Mouse (Mus musculus) testis, adult 2 months (tissue): ENCODE results near the gene Olfr315. TPM values are rescaled to one million over a fixed set of nuclear protein-coding genes. Genes with fewer than 3 reads are reported as not detected.
A peak's percentile ranks its signal among the peaks of the same experiment; 100 is the strongest.
"Not testable (repeated sequence)": the region's sequence is repeated elsewhere in the genome, so short reads cannot be mapped to it uniquely, and the experiment has no call there.

Experiments
- H3K27ac ChIP-seq: fragments of 200-500 bp; 2 replicates; pipeline ENCODE4 v1.5.1; 2012; ENCODE audit warnings: low read depth, low read length; ENCODE audit not compliant: control insufficient read depth, insufficient read depth
- H3K27me3 ChIP-seq: fragments of 200-500 bp; 2 replicates; pipeline ENCODE4 v1.6.1; 2012; ENCODE audit warnings: mild to moderate bottlenecking, low read length, moderate library complexity; ENCODE audit not compliant: control insufficient read depth, insufficient read depth
- H3K36me3 ChIP-seq: fragments of 200-500 bp; 2 replicates; pipeline ENCODE4 v1.6.1; 2012; ENCODE audit warnings: mild to moderate bottlenecking, low read length; ENCODE audit not compliant: control insufficient read depth, insufficient read depth
- H3K4me1 ChIP-seq: fragments of 200-500 bp; 2 replicates; pipeline ENCODE4 v1.6.1; 2012; ENCODE audit warnings: low read length; ENCODE audit not compliant: control insufficient read depth, insufficient read depth
- H3K4me3 ChIP-seq: fragments of 200-500 bp; 2 replicates; pipeline ENCODE4 v1.5.1; 2012; ENCODE audit warnings: low read depth, mild to moderate bottlenecking, low read length, moderate library complexity, mixed read lengths; ENCODE audit not compliant: control insufficient read depth
- CTCF ChIP-seq: fragments of 200-500 bp; IDR thresholded peaks from 2 replicates; pipeline ENCODE4 v1.5.1; 2012; ENCODE audit warnings: low read depth, mild to moderate bottlenecking, inconsistent platforms, low read length, moderate library complexity; ENCODE audit not compliant: control insufficient read depth, insufficient read depth, insufficient replicate concordance
- POLR2A ChIP-seq: fragments of 200-500 bp; IDR thresholded peaks from 2 replicates; pipeline ENCODE4 v1.6.1; 2012; ENCODE audit warnings: low read depth, mild to moderate bottlenecking, inconsistent platforms, low read length, moderate library complexity; ENCODE audit not compliant: control insufficient read depth
- polyA plus RNA-seq: library from polyadenylated mRNA; depleted of rRNA; stranded (reverse); fragments of >200 nt; gene quantifications from 2 replicates; pipeline ENCODE4 v1.2.3, GENCODE M21; 2012

Gene Olfr315
- polyA plus RNA-seq, 1 experiment, result not detected

- Histone ChIP-seq H3K4me3 (peak overlapping the region; percentile 5; the same call in 1 of the 2 replicates), H3K4me1 (peaks cover 7% of the 10 kb centered on the region), H3K27me3 (no peaks in the 10 kb centered on the region), H3K36me3 (no peaks in the 10 kb centered on the region), H3K27ac (no peak overlapping the region)
- no peak for TF ChIP-seq POLR2A
- no peak for TF ChIP-seq CTCF
Observed at GRCm38 (mm10) chr11:58799747-58800146, 26.8 kb downstream of the Olfr315 start.

DNA sequence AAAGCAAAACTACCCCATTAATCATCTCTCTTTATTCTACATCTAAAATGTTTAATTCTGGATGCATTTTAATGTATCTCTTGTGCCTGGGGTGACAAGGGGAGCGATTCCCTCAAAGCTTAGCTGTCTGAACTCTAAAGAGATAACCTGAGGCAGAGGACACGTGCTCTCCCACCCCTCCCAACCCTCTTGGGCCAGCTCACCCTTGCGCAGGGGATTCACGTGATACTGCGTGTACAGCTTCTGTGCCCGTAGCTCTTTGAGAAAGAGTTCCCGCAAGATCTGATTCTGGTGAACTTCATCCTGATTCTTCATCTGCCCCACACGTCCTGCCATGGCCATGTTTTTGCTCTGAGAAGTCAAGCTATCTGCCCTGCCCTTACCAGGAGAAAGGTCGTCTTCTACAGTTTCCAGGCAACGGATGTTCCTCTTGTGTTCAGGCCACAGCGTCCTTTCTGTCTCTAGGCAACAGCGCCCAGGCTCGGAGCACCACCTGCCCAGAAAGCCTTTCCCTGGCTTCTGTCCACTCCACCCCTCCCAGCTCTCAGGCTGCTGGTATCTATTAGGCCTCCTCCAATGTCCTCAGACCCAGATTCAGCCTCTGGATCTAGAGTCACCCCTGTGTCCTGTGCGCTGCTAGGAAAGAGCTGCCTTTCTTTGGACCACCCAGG, 28.7 kb downstream of the Olfr315 start, which contains the start of gene Fam183b:
Fam183b (minus strand) TSS at position 403 of the 671 bp plus-strand sequence.
- TF ChIP-seq CTCF (no peak), POLR2A (peak; percentile 85)
- peaks cover 7% of the 10 kb centered on the region for H3K4me1 ChIP-seq
- no peaks in the 10 kb centered on the region for H3K36me3 ChIP-seq
- H3K27me3 ChIP-seq, result no peaks in the 10 kb centered on the region
- H3K4me3 ChIP-seq, result peak within 1 kb of the TSS; percentile 85
- H3K27ac ChIP-seq, result no peak within 1 kb of the TSS

- 0 out of 2 replicates have a peak overlapping the region, but pooled peaks have one; percentile 27 for H3K4me3 ChIP-seq
- TF ChIP-seq CTCF (no peak), POLR2A (no peak)
- H3K27ac ChIP-seq, result no peak overlapping the region
- H3K27me3 ChIP-seq, result no peaks in the 10 kb centered on the region
- H3K36me3 ChIP-seq, result no peaks in the 10 kb centered on the region
- H3K4me1 ChIP-seq, result peaks cover 7% of the 10 kb centered on the region
Observed at GRCm38 (mm10) chr11:58803871-58804270, 30.9 kb downstream of the Olfr315 start.

DNA sequence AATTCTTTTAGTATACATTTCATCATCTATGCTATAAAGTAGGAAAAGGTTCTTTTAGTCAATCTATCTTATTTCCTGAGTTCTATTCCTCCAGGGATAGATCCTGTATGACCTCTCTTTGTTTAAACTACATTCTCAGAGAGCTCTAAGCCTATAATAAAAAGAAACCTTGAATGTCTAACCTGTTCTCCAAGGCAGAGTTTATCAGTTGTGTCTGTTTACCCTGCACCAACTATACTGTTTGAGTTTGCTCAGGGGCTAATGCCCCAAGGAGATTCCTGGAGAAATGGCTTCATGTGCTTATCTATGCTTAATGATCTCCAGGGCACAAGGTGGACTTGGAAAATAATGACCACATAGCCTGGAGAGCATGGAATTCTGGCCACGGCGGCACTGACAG, 31.4 kb downstream of the Olfr315 start:
- H3K36me3 ChIP-seq, result no peaks in the 10 kb centered on the region
- H3K27ac ChIP-seq, result no peak overlapping the region
- peaks cover 7% of the 10 kb centered on the region for H3K4me1 ChIP-seq
- TF ChIP-seq POLR2A, result no peak
- no peak for TF ChIP-seq CTCF
- H3K4me3 ChIP-seq, result no peak overlapping the region
- no peaks in the 10 kb centered on the region for H3K27me3 ChIP-seq

GRCm38 (mm10) chr11:58812001-58812400, 39.0 kb downstream of the Olfr315 start:
- no peak overlapping the region for H3K27ac ChIP-seq
- no peak overlapping the region for H3K4me3 ChIP-seq
- no peaks in the 10 kb centered on the region for H3K36me3 ChIP-seq
- no peaks in the 10 kb centered on the region for H3K27me3 ChIP-seq
- no peaks in the 10 kb centered on the region for H3K4me1 ChIP-seq
- TF ChIP-seq POLR2A (no peak), CTCF (peak; percentile 82; the same call in 1 of the 2 replicates)

DNA sequence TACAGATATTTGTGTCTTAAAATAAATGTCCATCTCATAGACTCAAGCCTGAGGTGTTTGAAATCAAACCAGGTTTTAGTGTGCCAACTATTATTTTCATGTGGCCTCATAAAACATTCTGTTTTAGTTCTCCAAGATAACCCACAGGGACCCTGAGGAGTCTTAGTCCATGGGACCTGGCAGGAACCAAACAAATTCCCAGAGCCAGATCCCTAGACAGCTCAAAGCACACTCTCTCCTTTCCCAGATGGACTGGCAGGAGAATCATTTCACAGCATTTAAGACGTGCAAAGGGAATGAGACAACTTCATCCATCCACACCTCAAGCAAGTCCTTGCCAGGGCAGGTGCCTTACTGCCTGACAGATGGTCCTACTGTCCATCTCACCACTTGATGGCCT, 41.7 kb downstream of the Olfr315 start, which contains the start of gene Olfr313:
Olfr313 (plus strand) TSS at position 301 of the 400 bp plus-strand sequence.
- not testable (repeated sequence) for H3K4me3 ChIP-seq, H3K27ac ChIP-seq, H3K27me3 ChIP-seq, H3K4me1 ChIP-seq, H3K36me3 ChIP-seq

DNA sequence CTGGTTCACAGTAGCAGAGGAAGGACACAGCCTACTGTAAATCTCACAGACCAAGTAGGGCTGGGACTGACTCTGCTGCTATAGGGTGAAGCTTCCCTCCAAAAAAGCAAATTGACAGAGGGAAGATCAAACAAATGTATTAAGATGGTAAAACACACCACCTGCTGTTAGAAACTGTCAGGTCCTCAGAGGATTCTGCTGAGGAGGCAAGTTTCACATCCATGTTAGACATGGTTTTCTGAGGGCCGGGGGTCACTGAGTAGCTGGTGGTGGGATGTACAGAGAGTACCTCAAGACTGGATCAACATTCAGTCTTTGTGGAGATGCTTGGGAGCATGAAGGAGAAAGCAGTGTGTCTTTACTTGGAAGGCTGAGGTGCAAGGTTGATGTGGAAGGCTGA, 42.7 kb downstream of the Olfr315 start:
- TF ChIP-seq CTCF (no peak), POLR2A (no peak)
- H3K27me3 ChIP-seq, result no peaks in the 10 kb centered on the region
- no peaks in the 10 kb centered on the region for H3K4me1 ChIP-seq
- H3K4me3 ChIP-seq, result no peak overlapping the region
- H3K27ac ChIP-seq, result no peak overlapping the region
- H3K36me3 ChIP-seq, result no peaks in the 10 kb centered on the region

DNA sequence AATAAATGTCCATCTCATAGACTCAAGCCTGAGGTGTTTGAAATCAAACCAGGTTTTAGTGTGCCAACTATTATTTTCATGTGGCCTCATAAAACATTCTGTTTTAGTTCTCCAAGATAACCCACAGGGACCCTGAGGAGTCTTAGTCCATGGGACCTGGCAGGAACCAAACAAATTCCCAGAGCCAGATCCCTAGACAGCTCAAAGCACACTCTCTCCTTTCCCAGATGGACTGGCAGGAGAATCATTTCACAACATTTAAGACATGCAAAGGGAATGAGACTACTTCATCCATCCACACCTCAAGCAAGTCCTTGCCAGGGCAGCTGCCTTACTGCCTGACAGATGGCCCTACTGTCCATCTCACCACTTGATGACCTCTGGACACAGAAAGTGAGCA, 55.9 kb downstream of the Olfr315 start, which contains the start of gene Olfr312:
Olfr312 (plus strand) TSS at position 301 of the 400 bp plus-strand sequence.
- H3K27ac ChIP-seq, H3K27me3 ChIP-seq, H3K36me3 ChIP-seq, H3K4me3 ChIP-seq, H3K4me1 ChIP-seq: not testable (repeated sequence)
